ENCODE assay signal across 1 mouse cellular context in the genomic region with DNA sequence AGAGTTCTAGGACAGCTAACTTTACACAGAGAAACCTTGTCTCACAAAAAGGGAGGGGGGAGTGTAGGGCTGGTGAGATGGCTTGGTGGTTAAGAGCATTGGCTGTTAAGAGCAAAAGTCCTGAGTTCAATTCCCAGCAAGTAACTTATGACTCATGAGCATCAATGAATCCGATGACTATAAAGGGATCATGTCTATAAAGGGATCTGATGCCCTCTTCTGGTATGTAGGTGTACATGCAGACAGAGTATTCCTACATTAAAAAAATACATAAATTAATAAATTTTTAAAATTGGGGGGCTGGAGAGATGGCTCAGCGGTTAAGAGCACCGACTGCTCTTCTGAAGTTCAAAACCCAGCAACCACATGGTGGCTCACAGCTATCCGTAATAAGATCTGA.
TF ChIP-seq lines count a peak whose summit lies in the region.

No protein-coding gene starts in this region.

TF ChIP-seq in CH12.LX, 34 proteins besides CTCF, POLR2A, EP300 and RAD21 (continued from another document):
- TF ChIP-seq IRF4 (IDR thresholded peaks at IDR 0.05; ENCODE audit: low read depth, low read length) = no peak
- TF ChIP-seq ELF1 (IDR thresholded peaks at IDR 0.05; ENCODE audit: low read depth, low read length) = no peak
